Mouse (Mus musculus) forebrain, embryonic 15.5 days (tissue): ENCODE data around the gene Lce3f. TPM values are rescaled to one million over a fixed set of nuclear protein-coding genes. Genes with fewer than 3 reads are reported as not detected.

Experiments used
- ATAC-seq: fragments of 200-750 bp; cut with Nextera tagmentation; replicated peaks from 2 replicates; pipeline ENCODE4 v1.8.0; 2017; ENCODE audit warnings: mild to moderate bottlenecking, moderate TSS enrichment, moderate library complexity
- H3K27ac ChIP-seq: fragments of 300-500 bp; sonication (generic); replicated peaks from 2 replicates; pipeline ENCODE4 v1.5.1; 2015; ENCODE audit warnings: mild to moderate bottlenecking, inconsistent platforms
- H3K27me3 ChIP-seq: fragments of 300-500 bp; sonication (generic); 2 replicates; pipeline ENCODE4 v1.6.1; 2015; ENCODE audit warnings: inconsistent platforms
- H3K36me3 ChIP-seq: fragments of 300-500 bp; sonication (generic); 2 replicates; pipeline ENCODE4 v1.6.1; 2015; ENCODE audit warnings: mild to moderate bottlenecking, inconsistent platforms
- H3K4me1 ChIP-seq: fragments of 300-500 bp; sonication (generic); 2 replicates; pipeline ENCODE4 v1.6.1; 2015; ENCODE audit warnings: inconsistent platforms
- H3K4me2 ChIP-seq: fragments of 300-500 bp; sonication (generic); replicated peaks from 2 replicates; pipeline ENCODE4 v1.6.1; 2015; ENCODE audit warnings: mild to moderate bottlenecking, inconsistent platforms
- H3K4me3 ChIP-seq: fragments of 300-500 bp; sonication (generic); 2 replicates; pipeline ENCODE4 v1.5.1; 2015; ENCODE audit warnings: mild to moderate bottlenecking, inconsistent platforms
- H3K9ac ChIP-seq: fragments of 300-500 bp; sonication (generic); replicated peaks from 2 replicates; pipeline ENCODE4 v1.6.1; 2015; ENCODE audit warnings: mild to moderate bottlenecking, inconsistent platforms
- H3K9me3 ChIP-seq: fragments of 300-500 bp; sonication (generic); 2 replicates; pipeline ENCODE4 v1.6.1; 2016; ENCODE audit warnings: inconsistent platforms
- WGBS: fragments of 180-500 bp; shearing (Covaris S2); methylation state at CpG from one replicate; pipeline ENCODE4 v1.1.7; 2015; ENCODE audit warnings: mixed read lengths; 5-methylcytosine and 5-hydroxymethylcytosine counted together
- polyA plus RNA-seq: library from polyadenylated mRNA; unstranded; fragments of >200 nt; fragmentation: Nextera tagmentation; extraction: Ambion mirVana; gene quantifications from 2 replicates; pipeline ENCODE4 v1.2.1, GENCODE M21; 2015

The Lce3f gene
- polyA plus RNA-seq, 1 experiment from 2014 or later = not detected

GRCm38 (mm10) chr3:93021171-93021570 lies 29.1 kb downstream of the Lce3f start:
- Histone ChIP-seq H3K4me1 (no peaks in the 10 kb centered on the region), H3K9me3 (no peaks in the 10 kb centered on the region), H3K36me3 (no peaks in the 10 kb centered on the region), H3K27me3 (no peaks in the 10 kb centered on the region), H3K9ac (no peak overlapping the region), H3K27ac (no peak overlapping the region), H3K4me3 (no peak overlapping the region), H3K4me2 (no peak overlapping the region)
- ATAC-seq = no peak
- WGBS = 88% methylated on average over 1 of the region's 1 CpGs

DNA sequence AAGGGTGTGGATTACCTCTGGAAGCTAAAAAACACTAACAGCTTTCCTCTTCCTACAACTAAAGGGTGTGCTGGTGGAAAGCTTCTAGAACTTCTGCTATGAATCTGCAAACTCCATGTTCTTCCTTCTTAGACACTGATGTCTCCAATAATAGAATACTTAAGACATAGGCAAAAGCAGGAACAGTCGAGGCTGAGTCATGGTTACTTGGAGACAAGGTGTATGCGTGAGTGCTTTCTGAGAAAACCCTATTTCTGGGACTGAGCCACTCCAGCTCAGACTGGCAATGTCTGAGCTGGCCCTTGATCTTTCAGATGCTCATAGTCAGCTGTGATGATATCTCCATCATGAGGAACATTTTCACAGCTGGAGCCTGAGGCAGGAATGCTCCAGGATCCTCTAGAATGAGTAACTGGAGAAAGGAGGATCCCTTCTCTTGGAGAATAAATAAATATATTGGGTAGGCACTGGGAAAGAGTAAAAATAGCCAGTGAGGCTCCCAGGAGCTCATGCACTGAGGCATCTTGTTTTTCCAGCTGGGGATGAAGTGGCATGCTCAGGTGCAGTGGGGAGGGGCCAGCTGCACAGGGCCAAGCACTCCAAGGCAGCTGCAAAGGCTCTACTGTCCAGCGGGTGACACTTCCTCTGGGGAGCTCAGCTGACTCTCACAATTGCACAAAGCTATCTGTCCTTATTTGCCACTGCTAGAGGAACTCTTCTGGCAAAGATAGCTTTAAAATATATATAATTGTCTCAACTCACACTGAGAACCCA lies 31.6 kb downstream of the Lce3f start:
- Histone ChIP-seq H3K9ac (no peak overlapping the region), H3K27ac (no peak overlapping the region), H3K27me3 (no peaks in the 10 kb centered on the region), H3K4me2 (no peak overlapping the region), H3K36me3 (no peaks in the 10 kb centered on the region), H3K4me3 (no peak overlapping the region), H3K9me3 (no peaks in the 10 kb centered on the region), H3K4me1 (no peaks in the 10 kb centered on the region)
- ATAC-seq = no peak
- WGBS = 83% methylated on average over 3 of the region's 3 CpGs

DNA sequence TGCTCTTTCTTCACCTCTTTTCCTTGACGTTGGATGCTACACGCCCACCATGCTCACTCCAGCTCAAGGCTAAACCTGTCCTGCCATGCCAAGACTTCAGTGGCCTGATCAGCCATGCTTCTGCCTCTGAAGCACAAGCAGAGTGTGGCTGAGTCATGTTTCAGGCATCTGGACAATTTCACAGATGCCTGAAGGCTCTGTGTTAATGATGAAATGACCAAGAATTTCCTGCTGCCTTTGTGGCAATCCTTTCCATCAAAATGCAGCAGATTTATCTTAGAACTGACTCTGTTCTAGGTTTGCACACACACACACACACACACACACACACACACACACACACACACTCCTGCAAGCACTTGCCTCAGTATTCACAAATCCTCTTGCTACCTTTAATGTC lies 33.5 kb downstream of the Lce3f start:
- Histone ChIP-seq H3K4me1 (no peaks in the 10 kb centered on the region), H3K4me3 (no peak overlapping the region), H3K27me3 (no peaks in the 10 kb centered on the region), H3K9ac (no peak overlapping the region), H3K27ac (no peak overlapping the region), H3K9me3 (no peaks in the 10 kb centered on the region), H3K36me3 (no peaks in the 10 kb centered on the region), H3K4me2 (no peak overlapping the region)
- no peak for ATAC-seq
- WGBS = 86% methylated on average over 2 of the region's 2 CpGs

DNA sequence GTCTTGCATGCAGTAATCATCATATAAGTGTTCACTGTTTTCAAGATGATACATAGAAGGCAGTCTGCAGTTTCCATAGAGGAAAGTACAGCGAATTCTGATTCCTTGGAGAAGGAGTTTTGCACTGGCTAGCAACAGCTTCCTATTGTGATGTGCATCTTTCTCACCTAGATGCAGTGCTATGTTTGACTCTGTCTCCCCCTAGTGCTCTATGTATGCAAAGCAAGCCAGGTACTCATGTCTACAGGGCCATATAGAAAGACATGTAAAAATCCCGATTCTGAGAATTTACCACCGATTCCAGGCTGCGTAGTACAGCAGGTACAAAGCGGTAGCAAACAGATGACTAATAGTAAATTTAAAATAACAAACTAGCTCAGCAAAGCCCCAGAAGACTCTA lies 39.4 kb downstream of the Lce3f start:
- H3K9ac ChIP-seq = no peak overlapping the region
- H3K9me3 ChIP-seq = no peaks in the 10 kb centered on the region
- H3K27ac ChIP-seq = no peak overlapping the region
- 60% methylated on average over 5 of the region's 5 CpGs for WGBS
- no peaks in the 10 kb centered on the region for H3K27me3 ChIP-seq
- ATAC-seq = peak; percentile 91
- no peak overlapping the region for H3K4me2 ChIP-seq
- no peaks in the 10 kb centered on the region for H3K4me1 ChIP-seq
- H3K36me3 ChIP-seq = no peaks in the 10 kb centered on the region
- no peak overlapping the region for H3K4me3 ChIP-seq

Other genes with a start within 250 kb of the Lce3f start
- not detected in 2 replicates for gene Lce1g, start 239.9 kb upstream of the Lce3f start, polyA plus RNA-seq
- not detected in 2 replicates for gene Lce1h, start 227.2 kb upstream of the Lce3f start, polyA plus RNA-seq
- not detected in 2 replicates for gene Lce1i, start 213.3 kb upstream of the Lce3f start, polyA plus RNA-seq
- not detected in 2 replicates for gene Lce1j, start 201.7 kb upstream of the Lce3f start, polyA plus RNA-seq
- gene Lce1k, start 184.3 kb upstream of the Lce3f start, polyA plus RNA-seq = not detected in 2 replicates
- not detected in 2 replicates for gene Kprp, start 165.0 kb upstream of the Lce3f start, polyA plus RNA-seq
- gene Lce1l, start 140.9 kb upstream of the Lce3f start, polyA plus RNA-seq = not detected in 2 replicates
- not detected in 2 replicates for gene 2310050C09Rik, start 122.0 kb upstream of the Lce3f start, polyA plus RNA-seq
- gene Lce3a, start 66.0 kb upstream of the Lce3f start, polyA plus RNA-seq = not detected in 2 replicates
- gene Lce3b, start 59.2 kb upstream of the Lce3f start, polyA plus RNA-seq = not detected in 2 replicates
- gene Lce3c, start 47.7 kb upstream of the Lce3f start, polyA plus RNA-seq = not detected in 2 replicates
- not detected in 2 replicates for gene Lce3d, start 34.8 kb upstream of the Lce3f start, polyA plus RNA-seq
- gene Lce3e, start 25.2 kb upstream of the Lce3f start, polyA plus RNA-seq = not detected in 2 replicates
- gene Crct1, start 23.5 kb downstream of the Lce3f start, polyA plus RNA-seq = 0.27 TPM in 1 of 2 replicates, not detected in the other
- not detected in 2 replicates for gene Lce1m, start 26.8 kb downstream of the Lce3f start, polyA plus RNA-seq
- not detected in 2 replicates for gene Gm4858, start 76.6 kb downstream of the Lce3f start, polyA plus RNA-seq
- not detected in 2 replicates for gene Crnn, start 152.6 kb downstream of the Lce3f start, polyA plus RNA-seq
- not detected in 2 replicates for gene Flg2, start 205.1 kb downstream of the Lce3f start, polyA plus RNA-seq